Mouse (Mus musculus) A20 (cell line): ENCODE measurements around the gene Ccdc141.

Source experiments
- DNase-seq: peaks from one replicate; pipeline ENCODE4 v3.0.0-alpha.2; 2011; ENCODE audit warnings: low read depth, low spot score

Ccdc141 gene

GRCm38 (mm10) chr2:77134906-77135305 is 35.5 kb downstream of the Ccdc141 start:
- no peak for DNase-seq

- no peak for DNase-seq
Measured at GRCm38 (mm10) chr2:77133407-77133806, 37.0 kb downstream of the Ccdc141 start.

GRCm38 (mm10) chr2:77126939-77127338 is 43.5 kb downstream of the Ccdc141 start:
- no peak for DNase-seq

- DNase-seq: no peak
Measured at GRCm38 (mm10) chr2:77118102-77118501, 52.3 kb downstream of the Ccdc141 start.

GRCm38 (mm10) chr2:77114335-77114734 is 56.1 kb downstream of the Ccdc141 start:
- no peak for DNase-seq

GRCm38 (mm10) chr2:77113867-77114266 is 56.6 kb downstream of the Ccdc141 start:
- DNase-seq: no peak

- DNase-seq: no peak
Measured at GRCm38 (mm10) chr2:77113026-77113425, 57.4 kb downstream of the Ccdc141 start.

GRCm38 (mm10) chr2:77111095-77111494 is 59.3 kb downstream of the Ccdc141 start:
- no peak for DNase-seq

- no peak for DNase-seq
Measured at GRCm38 (mm10) chr2:77110365-77110764, 60.1 kb downstream of the Ccdc141 start.

- DNase-seq: no peak
Measured at GRCm38 (mm10) chr2:77109506-77110123, 60.8 kb downstream of the Ccdc141 start.

GRCm38 (mm10) chr2:77108562-77108961 is 61.9 kb downstream of the Ccdc141 start:
- DNase-seq: no peak

- no peak for DNase-seq
Measured at GRCm38 (mm10) chr2:77106150-77106549, 64.3 kb downstream of the Ccdc141 start.

- DNase-seq: no peak
Measured at GRCm38 (mm10) chr2:77105006-77105715, 65.3 kb downstream of the Ccdc141 start.

- DNase-seq: no peak
Measured at GRCm38 (mm10) chr2:77102516-77102915, 67.9 kb downstream of the Ccdc141 start.

GRCm38 (mm10) chr2:77099814-77100213 is 70.6 kb downstream of the Ccdc141 start:
- DNase-seq: no peak

- no peak for DNase-seq
Measured at GRCm38 (mm10) chr2:77098769-77099168, 71.7 kb downstream of the Ccdc141 start.

- no peak for DNase-seq
Measured at GRCm38 (mm10) chr2:77091749-77092148, 78.7 kb downstream of the Ccdc141 start.

GRCm38 (mm10) chr2:77085313-77085712 is 85.1 kb downstream of the Ccdc141 start:
- no peak for DNase-seq

GRCm38 (mm10) chr2:77084629-77085028 is 85.8 kb downstream of the Ccdc141 start:
- DNase-seq: no peak

GRCm38 (mm10) chr2:77081156-77081555 is 89.3 kb downstream of the Ccdc141 start:
- no peak for DNase-seq

GRCm38 (mm10) chr2:77080657-77081056 is 89.8 kb downstream of the Ccdc141 start:
- DNase-seq: no peak

GRCm38 (mm10) chr2:77078746-77079145 is 91.7 kb downstream of the Ccdc141 start:
- DNase-seq: no peak

- no peak for DNase-seq
Measured at GRCm38 (mm10) chr2:77074373-77074772, 96.1 kb downstream of the Ccdc141 start.
